Mouse (Mus musculus) adrenal gland, postnatal 25 days (tissue): ENCODE results near the gene Igfn1. TPM values are rescaled to one million over a fixed set of nuclear protein-coding genes. Genes with fewer than 3 reads are reported as not detected.

Source experiments
- DNase-seq: peaks from one replicate; pipeline ENCODE4 v3.0.0; 2021; ENCODE audit warnings: mixed read lengths
- total RNA-seq: library from RNA; stranded (reverse); gene quantifications from 2 replicates; pipeline ENCODE4 v1.2.3, GENCODE M21; 2021

Gene Igfn1
- total RNA-seq, 1 experiment from 2014 or later = 0.18 TPM

- peak; percentile 80 for DNase-seq
These were observed 1.3 kb upstream of the Igfn1 start, which contains the start of gene Tmem9 for GRCm38 (mm10) chr1:136007211-136008158. TSS of gene Tmem9 (plus strand) at chr1:136008150.

- DNase-seq = no peak
These were observed 4.7 kb downstream of the Igfn1 start for GRCm38 (mm10) chr1:136001438-136001837.

GRCm38 (mm10) chr1:135999720-136000287 is 6.3 kb downstream of the Igfn1 start:
- DNase-seq = no peak

- no peak for DNase-seq
These were observed 8.6 kb downstream of the Igfn1 start for GRCm38 (mm10) chr1:135997537-135997936.

- no peak for DNase-seq
These were observed 12.7 kb downstream of the Igfn1 start for GRCm38 (mm10) chr1:135993470-135993869.

- no peak for DNase-seq
These were observed 16.3 kb downstream of the Igfn1 start for GRCm38 (mm10) chr1:135989876-135990275.

GRCm38 (mm10) chr1:135984105-135984504 is 22.0 kb downstream of the Igfn1 start:
- no peak for DNase-seq

- DNase-seq = no peak
These were observed 33.6 kb downstream of the Igfn1 start for GRCm38 (mm10) chr1:135972576-135972975.

GRCm38 (mm10) chr1:135970486-135970885 is 35.7 kb downstream of the Igfn1 start:
- DNase-seq = no peak

GRCm38 (mm10) chr1:135967739-135968138 is 38.4 kb downstream of the Igfn1 start:
- no peak for DNase-seq

GRCm38 (mm10) chr1:135964561-135964960 is 41.6 kb downstream of the Igfn1 start:
- DNase-seq = no peak

- no peak for DNase-seq
These were observed 43.0 kb downstream of the Igfn1 start for GRCm38 (mm10) chr1:135963177-135963576.

- no peak for DNase-seq
These were observed 47.7 kb downstream of the Igfn1 start for GRCm38 (mm10) chr1:135958483-135958882.

- no peak for DNase-seq
These were observed 57.3 kb downstream of the Igfn1 start for GRCm38 (mm10) chr1:135948871-135949270.

GRCm38 (mm10) chr1:135946247-135946646 is 59.9 kb downstream of the Igfn1 start:
- DNase-seq = no peak

- DNase-seq = peak; percentile 19
These were observed 60.4 kb downstream of the Igfn1 start for GRCm38 (mm10) chr1:135945711-135946110.

- DNase-seq = peak; percentile 68
These were observed 61.4 kb downstream of the Igfn1 start for GRCm38 (mm10) chr1:135944526-135945259.

- no peak for DNase-seq
These were observed 62.4 kb downstream of the Igfn1 start for GRCm38 (mm10) chr1:135943713-135944112.

- no peak for DNase-seq
These were observed 64.0 kb downstream of the Igfn1 start for GRCm38 (mm10) chr1:135942116-135942515.

- no peak for DNase-seq
These were observed 64.7 kb downstream of the Igfn1 start for GRCm38 (mm10) chr1:135941259-135942006.

GRCm38 (mm10) chr1:135936091-135936490 is 70.1 kb downstream of the Igfn1 start:
- DNase-seq = no peak

GRCm38 (mm10) chr1:135933704-135934293 is 72.3 kb downstream of the Igfn1 start:
- DNase-seq = no peak
